Mouse (Mus musculus) embryonic facial prominence, embryonic 10.5 days (tissue): ENCODE data around the gene Trmt112. TPM values are rescaled to one million over a fixed set of nuclear protein-coding genes. Genes with fewer than 3 reads are reported as not detected.
"Not testable (repeated sequence)": the region's sequence is repeated elsewhere in the genome, so short reads cannot be mapped to it uniquely, and the experiment has no call there.

Experiments
- DNase-seq: peaks from one replicate; pipeline ENCODE4 v3.0.0-alpha.2; 2017; ENCODE audit warnings: low spot score
- H3K27ac ChIP-seq: fragments of 300-500 bp; sonication (generic); replicated peaks from 2 replicates; pipeline ENCODE4 v1.5.1; 2016; ENCODE audit warnings: mild to moderate bottlenecking
- H3K27me3 ChIP-seq: fragments of 300-500 bp; sonication (generic); replicated peaks from 2 replicates; pipeline ENCODE4 v1.6.1; 2016; ENCODE audit warnings: low read depth, mild to moderate bottlenecking; ENCODE audit not compliant: poor library complexity, severe bottlenecking
- H3K36me3 ChIP-seq: fragments of 300-500 bp; sonication (generic); replicated peaks from 2 replicates; pipeline ENCODE4 v1.6.1; 2016; ENCODE audit warnings: mild to moderate bottlenecking, moderate library complexity
- H3K4me1 ChIP-seq: fragments of 300-500 bp; sonication (generic); 2 replicates; pipeline ENCODE4 v1.6.1; 2016
- H3K4me3 ChIP-seq: fragments of 300-500 bp; sonication (generic); 2 replicates; pipeline ENCODE4 v1.5.1; 2016; ENCODE audit warnings: mild to moderate bottlenecking, moderate library complexity
- H3K9me3 ChIP-seq: fragments of 300-500 bp; sonication (generic); 2 replicates; pipeline ENCODE4 v1.6.1; 2016; ENCODE audit warnings: mild to moderate bottlenecking
- WGBS: fragments of 180-500 bp; shearing (Covaris S2); methylation state at CpG from one replicate; pipeline ENCODE4 v1.1.7; 2016; 5-methylcytosine and 5-hydroxymethylcytosine counted together
- polyA plus RNA-seq: library from polyadenylated mRNA; unstranded; fragments of >200 nt; fragmentation: Nextera tagmentation; extraction: Ambion mirVana; gene quantifications from 2 replicates; pipeline ENCODE4 v1.2.1, GENCODE M21; 2016

The Trmt112 gene
- polyA plus RNA-seq, 1 experiment from 2014 or later = 168 TPM

DNA sequence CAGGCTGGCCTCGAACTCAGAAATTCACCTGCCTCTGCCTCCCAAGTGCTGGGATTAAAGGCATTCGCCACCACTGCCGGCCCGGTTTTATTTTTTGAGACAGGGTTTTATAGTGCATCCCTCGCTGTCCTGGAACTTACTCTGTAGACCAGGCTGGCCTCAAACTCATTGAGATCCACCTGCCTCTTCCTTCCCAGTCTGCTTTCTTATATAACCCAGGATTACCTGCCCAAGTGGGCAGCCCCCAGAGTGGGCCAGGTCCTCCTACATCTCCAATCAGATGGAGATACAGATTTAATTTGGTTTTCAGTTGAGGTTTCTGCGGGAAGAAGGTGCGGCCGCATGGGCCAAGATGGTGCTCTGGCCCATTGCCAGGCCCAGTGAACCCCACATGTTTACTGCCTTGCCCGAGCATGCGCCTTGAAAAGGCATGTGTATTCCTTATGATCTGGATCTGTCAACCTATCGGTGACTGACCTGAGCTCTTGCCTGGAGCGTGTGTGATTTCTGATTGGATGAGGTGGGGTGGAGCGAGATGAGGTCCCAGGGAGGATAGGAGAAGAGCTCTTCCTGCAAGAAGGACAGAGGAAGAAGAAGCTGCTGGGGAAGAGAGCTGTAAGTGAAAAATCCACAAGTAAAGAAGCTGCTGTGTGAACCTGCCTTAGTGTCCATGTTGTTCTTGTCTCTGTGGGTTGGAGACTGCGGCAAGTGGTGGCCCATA is 15.6 kb upstream of the Trmt112 start:
- H3K4me3 ChIP-seq = no peak overlapping the region
- no peaks in the 10 kb centered on the region for H3K4me1 ChIP-seq
- 94% methylated on average over 14 of the region's 14 CpGs for WGBS
- no peaks in the 10 kb centered on the region for H3K27me3 ChIP-seq
- peaks cover 6% of the 10 kb centered on the region for H3K9me3 ChIP-seq
- H3K27ac ChIP-seq = no peak overlapping the region
- DNase-seq = no peak
- H3K36me3 ChIP-seq = no peaks in the 10 kb centered on the region

DNA sequence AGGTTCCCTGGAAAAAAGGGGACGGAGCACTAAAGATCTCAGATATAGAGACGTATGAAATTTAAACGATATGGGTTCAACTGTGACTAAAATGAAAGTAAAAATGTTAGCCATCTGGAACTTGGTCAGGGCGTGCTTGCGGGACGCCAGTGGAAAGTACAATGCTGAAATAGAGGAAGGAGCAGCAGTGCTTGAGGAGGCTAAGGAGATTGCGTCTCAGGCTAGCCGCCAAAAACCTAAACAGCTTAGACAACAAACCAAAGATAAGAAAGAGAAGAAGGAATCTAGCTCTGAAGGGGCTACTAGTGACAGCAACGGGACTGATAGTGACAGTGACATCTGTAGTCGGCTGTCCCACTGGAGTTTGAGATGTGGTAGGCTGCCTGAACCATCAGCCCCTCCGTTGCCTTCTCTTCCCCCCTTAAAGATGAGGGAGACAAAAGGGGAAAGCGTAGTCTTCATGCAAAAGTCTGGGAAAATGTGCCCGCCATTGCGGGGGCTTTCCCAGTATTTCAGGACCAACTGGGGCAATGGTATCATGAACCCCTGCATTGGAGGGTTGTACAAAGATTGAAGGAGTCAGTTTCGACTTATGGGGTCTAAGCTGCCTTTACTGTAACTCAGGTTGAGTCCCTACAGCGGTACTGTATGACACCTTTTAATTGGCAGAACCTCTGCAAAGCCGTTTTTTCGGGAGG is 13.7 kb upstream of the Trmt112 start:
- H3K27me3 ChIP-seq, H3K9me3 ChIP-seq, H3K4me1 ChIP-seq, H3K36me3 ChIP-seq, DNase-seq, H3K27ac ChIP-seq, H3K4me3 ChIP-seq: not testable (repeated sequence)
- 91% methylated on average over 18 of the region's 18 CpGs for WGBS

DNA sequence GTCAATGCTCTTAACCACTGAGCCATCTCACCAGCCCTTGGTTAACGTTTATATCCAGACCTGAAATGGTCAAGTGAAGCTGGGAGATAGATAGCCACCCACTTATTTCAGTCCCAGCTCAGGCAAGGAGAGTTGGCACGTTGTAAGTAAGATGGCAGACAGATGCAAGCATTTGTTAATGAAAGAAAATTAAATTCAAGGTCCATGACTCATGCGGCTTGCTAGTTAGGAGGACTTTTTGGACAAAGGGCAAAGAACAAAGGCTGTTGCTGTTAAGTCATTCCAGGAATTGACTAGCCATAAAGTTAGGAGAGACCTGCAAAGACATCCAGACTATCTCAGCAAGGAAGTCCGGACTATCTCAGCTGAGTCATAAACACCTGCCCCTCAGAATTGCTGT is 9.9 kb upstream of the Trmt112 start:
- H3K4me3 ChIP-seq = no peak overlapping the region
- peaks cover 9% of the 10 kb centered on the region for H3K9me3 ChIP-seq
- no peaks in the 10 kb centered on the region for H3K4me1 ChIP-seq
- no peak for DNase-seq
- H3K27me3 ChIP-seq = no peaks in the 10 kb centered on the region
- H3K36me3 ChIP-seq = peaks cover 9% of the 10 kb centered on the region
- 85% methylated on average over 4 of the region's 4 CpGs for WGBS
- H3K27ac ChIP-seq = no peak overlapping the region

DNA sequence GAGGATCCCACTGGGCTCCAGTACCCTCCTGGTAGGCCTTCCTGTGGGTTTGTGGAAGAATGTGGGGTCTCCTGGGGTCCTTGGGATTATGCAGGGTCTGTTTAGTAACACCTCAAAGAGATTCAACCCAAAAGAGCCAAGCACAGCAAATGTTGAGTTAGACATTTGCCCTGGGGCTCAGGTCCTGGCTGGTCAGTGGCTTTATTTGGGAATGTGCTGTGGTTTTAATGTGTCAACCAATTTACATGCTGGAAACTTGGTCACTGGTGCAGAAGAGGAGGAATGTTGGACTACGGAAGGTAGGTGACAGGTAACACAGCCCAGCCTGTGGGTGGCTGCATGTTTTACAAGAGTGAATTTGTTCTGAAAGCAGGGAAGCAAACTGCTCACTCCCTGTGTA is 6.5 kb upstream of the Trmt112 start:
- Histone ChIP-seq H3K4me1 (peaks cover 10% of the 10 kb centered on the region), H3K27ac (no peak overlapping the region), H3K9me3 (peaks cover 2% of the 10 kb centered on the region; the same call in 1 of the 2 replicates), H3K27me3 (no peaks in the 10 kb centered on the region), H3K36me3 (peaks cover 38% of the 10 kb centered on the region), H3K4me3 (no peak overlapping the region)
- 100% methylated on average over 1 of the region's 1 CpGs for WGBS
- no peak for DNase-seq

DNA sequence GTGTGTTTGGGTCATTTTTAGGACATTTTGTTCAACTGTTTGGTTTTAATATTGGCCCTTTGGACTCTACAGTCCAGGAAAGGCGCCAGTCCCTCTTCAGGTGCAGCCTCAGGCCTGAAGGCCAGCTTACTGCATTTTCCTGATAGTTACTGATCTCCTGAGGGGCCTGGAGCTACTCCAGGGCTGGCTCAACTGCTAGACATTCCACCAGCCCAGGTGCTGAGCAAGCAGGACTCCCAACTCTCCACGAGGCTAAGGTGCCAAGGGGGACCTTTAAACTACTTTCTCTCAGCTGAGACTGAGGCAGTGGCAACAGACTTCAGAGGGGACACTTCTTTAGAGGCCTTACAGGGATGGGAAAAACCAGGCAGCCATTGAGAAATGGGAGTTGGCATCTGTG is 4.7 kb upstream of the Trmt112 start:
- Histone ChIP-seq H3K27me3 (no peaks in the 10 kb centered on the region), H3K36me3 (peaks cover 38% of the 10 kb centered on the region), H3K9me3 (peaks cover 2% of the 10 kb centered on the region; the same call in 1 of the 2 replicates), H3K4me3 (no peak overlapping the region), H3K27ac (no peak overlapping the region), H3K4me1 (peaks cover 25% of the 10 kb centered on the region)
- WGBS = 76% methylated on average over 2 of the region's 2 CpGs
- no peak for DNase-seq

DNA sequence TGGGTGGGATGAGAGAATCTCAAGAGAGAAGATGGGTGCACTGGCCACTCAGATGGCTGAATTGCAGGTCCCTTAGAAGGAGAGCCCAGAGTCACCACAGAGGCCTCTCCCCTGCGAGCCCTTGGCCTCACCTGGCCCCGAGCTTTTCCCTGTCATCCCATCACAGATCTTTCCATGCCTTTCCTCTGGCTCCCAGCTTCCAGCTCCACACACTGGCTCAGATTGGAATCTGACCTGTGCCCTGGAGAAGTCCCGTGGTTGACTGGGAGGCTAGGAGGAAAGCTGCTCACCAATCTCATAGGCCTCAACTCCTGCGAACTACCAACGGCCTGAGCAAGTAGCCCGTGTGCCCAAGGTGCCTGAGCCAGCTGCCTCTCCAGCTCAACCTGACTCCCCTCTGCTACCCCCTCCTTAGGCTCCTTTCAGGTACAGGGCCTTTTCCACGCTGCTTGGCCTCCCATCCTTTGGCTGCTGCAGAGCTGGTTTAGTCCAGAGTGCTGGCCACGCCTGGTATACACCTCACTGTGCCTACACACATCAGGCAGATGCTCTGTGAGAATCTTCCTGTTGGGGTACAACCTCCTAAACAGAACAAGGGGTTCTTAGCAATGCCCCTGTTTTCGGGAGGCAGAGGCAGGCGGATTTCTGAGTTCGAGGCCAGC is 3.9 kb upstream of the Trmt112 start:
- H3K27ac ChIP-seq = no peak overlapping the region
- WGBS = 90% methylated on average over 11 of the region's 11 CpGs
- peaks cover 38% of the 10 kb centered on the region for H3K36me3 ChIP-seq
- H3K4me3 ChIP-seq = no peak overlapping the region
- DNase-seq = no peak
- no peaks in the 10 kb centered on the region for H3K27me3 ChIP-seq
- H3K9me3 ChIP-seq = no peaks in the 10 kb centered on the region
- peaks cover 25% of the 10 kb centered on the region for H3K4me1 ChIP-seq

DNA sequence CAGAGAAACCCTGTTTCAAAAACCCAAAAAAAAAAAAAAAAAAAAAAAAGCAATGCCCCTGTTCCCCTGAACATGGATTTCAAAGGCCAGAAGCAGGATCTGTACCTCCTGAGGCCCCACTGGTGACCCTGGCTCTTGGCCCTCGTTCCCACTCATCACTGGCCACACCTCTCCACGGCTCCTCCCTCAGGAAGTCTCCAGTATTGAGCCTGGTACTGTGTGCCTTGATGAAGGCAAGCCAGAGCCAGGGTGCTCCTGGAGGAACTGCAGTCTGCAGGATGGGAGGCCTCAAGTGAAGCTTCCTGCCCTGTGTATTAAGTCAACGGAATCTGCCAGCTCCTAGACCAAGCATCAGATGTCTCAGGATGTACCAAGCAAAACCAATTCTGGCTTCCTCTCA is 3.3 kb upstream of the Trmt112 start:
- Histone ChIP-seq H3K4me3 (no peak overlapping the region), H3K36me3 (peaks cover 42% of the 10 kb centered on the region), H3K27me3 (no peaks in the 10 kb centered on the region), H3K9me3 (no peaks in the 10 kb centered on the region), H3K4me1 (peaks cover 29% of the 10 kb centered on the region), H3K27ac (no peak overlapping the region)
- DNase-seq = no peak
- 86% methylated on average over 3 of the region's 3 CpGs for WGBS

DNA sequence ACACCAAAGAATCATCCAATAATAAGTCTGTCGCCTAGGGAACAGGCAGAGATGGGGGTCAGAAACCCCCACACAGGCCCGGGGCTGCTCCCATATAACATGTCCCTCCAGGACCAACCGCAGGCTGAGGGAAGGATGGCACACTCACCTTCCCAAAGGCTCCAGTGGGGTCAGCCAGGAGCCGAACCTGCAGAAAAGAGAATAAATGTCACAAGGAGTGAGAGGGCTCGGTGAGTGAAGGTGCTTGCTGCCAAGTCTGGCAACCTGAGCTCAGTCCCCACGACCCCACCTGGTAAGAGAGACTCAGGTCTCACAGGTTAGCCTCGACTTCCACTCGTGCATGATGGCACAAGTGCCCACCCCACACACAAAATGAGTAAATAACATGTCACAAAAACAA is 2.4 kb upstream of the Trmt112 start:
- peaks cover 36% of the 10 kb centered on the region for H3K4me1 ChIP-seq
- WGBS = 93% methylated on average over 8 of the region's 8 CpGs
- no peaks in the 10 kb centered on the region for H3K27me3 ChIP-seq
- no peaks in the 10 kb centered on the region for H3K9me3 ChIP-seq
- no peak overlapping the region for H3K27ac ChIP-seq
- H3K36me3 ChIP-seq = peaks cover 50% of the 10 kb centered on the region
- DNase-seq = no peak
- H3K4me3 ChIP-seq = no peak overlapping the region

DNA sequence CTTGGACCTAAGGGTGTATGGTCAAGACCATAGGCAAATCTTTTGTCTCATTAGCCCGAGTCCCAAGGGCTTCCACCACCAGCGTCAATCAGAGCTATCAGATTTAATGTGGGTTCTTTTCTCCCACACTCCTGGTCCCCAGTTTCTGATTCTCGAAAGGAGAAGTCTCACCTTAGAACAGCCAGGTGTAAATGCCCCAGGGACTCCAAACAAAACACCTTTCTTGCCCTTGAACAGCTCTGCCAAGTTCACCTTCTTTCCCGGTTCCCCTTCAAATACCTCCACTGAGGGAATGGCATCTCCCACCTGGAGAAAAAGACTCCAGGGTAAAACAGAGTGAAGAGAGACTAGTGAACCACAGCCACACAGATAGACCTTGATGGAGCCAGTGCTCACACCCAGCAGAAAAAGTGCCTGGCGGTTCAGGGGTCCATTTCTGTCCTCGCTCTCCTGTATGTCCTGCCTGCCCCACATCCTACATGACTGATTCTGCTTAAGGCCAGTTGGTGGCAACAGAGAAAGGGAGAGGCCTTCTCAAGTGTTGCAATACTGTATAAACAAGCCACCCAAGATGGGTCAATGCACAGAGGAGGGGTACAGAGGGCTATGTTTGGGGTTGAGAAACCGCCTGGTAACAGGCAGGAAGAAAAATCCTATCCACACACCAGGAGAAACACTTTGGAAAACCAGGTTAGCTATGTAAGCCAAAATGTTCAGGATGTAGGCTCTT is 1.5 kb upstream of the Trmt112 start:
- Histone ChIP-seq H3K36me3 (peaks cover 59% of the 10 kb centered on the region), H3K27me3 (no peaks in the 10 kb centered on the region), H3K9me3 (no peaks in the 10 kb centered on the region), H3K4me1 (peaks cover 36% of the 10 kb centered on the region), H3K27ac (no peak overlapping the region), H3K4me3 (peak overlapping the region; percentile 73)
- WGBS = 89% methylated on average over 7 of the region's 7 CpGs
- DNase-seq = no peak

DNA sequence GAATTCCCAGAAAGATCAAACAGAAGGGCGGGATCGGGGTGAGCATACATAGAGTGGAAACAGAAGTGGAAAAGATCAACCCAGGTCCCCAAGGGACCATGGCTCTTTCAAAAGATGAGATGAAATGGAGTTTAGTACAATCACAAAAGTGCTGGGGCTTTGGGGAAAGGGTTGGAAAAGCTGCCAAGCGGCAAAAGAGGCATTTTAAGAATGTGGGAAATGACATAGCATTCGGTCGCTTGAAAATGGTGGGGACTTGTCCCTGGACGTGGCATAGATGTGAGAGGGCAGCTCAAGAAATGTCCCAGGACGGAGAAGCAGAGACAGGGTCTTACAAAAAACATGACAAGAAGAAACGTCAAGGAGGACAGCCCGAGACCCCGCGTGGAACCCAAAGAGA is 477 bp upstream of the Trmt112 start:
- peak overlapping the region; percentile 94 for H3K27ac ChIP-seq
- H3K27me3 ChIP-seq = no peaks in the 10 kb centered on the region
- peaks cover 36% of the 10 kb centered on the region for H3K4me1 ChIP-seq
- 11% methylated on average over 11 of the region's 11 CpGs for WGBS
- H3K9me3 ChIP-seq = no peaks in the 10 kb centered on the region
- peak overlapping the region; percentile 73 for H3K4me3 ChIP-seq
- no peak for DNase-seq
- peaks cover 67% of the 10 kb centered on the region for H3K36me3 ChIP-seq

DNA sequence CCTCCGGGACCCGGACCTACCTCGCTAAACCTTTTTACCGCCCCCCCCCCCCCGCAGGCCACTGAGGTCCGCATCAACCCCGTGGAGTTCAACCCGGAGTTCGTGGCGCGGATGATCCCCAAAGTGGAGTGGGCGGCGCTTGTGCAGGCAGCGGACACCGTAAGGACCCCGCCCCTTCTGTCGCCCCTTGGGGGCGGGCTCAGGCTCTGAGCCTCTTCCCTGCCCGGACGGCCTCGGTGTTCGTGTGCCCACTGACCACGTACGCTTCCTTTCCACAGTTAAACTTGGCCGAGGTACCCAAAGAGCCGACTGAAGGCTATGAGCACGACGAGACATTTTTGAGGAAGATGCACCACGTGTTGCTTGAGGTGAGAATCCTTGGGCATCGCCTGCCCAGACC is 808 bp downstream of the Trmt112 start:
- Histone ChIP-seq H3K4me1 (peaks cover 36% of the 10 kb centered on the region), H3K27ac (peak overlapping the region; percentile 94), H3K4me3 (peak overlapping the region; percentile 73), H3K36me3 (peaks cover 57% of the 10 kb centered on the region)
- WGBS = under 1% methylated on average over 30 of the region's 30 CpGs
- DNase-seq = peak; percentile 71
- not testable (repeated sequence) for H3K27me3 ChIP-seq, H3K9me3 ChIP-seq
